Mouse (Mus musculus) heart, embryonic 16.5 days (tissue): Measurements from ENCODE around the gene Myh13. TPM values are rescaled to one million over a fixed set of nuclear protein-coding genes. Genes with fewer than 3 reads are reported as not detected.
A peak's percentile ranks its signal among the peaks of the same experiment; 100 is the strongest.

Experiments
- ATAC-seq: fragments of 200-750 bp; cut with Nextera tagmentation; replicated peaks from 2 replicates; pipeline ENCODE4 v1.8.0; 2017; ENCODE audit warnings: moderate number of reproducible peaks; ENCODE audit not compliant: insufficient read depth, low FRiP score; ENCODE audit errors: extremely low read depth
- H3K27ac ChIP-seq: fragments of 300-500 bp; sonication (generic); 2 replicates; pipeline ENCODE4 v1.5.1; 2014; ENCODE audit warnings: mild to moderate bottlenecking, low read length, control low read depth, moderate library complexity
- H3K27me3 ChIP-seq: fragments of 300-500 bp; sonication (generic); 2 replicates; pipeline ENCODE4 v1.6.1; 2014; ENCODE audit warnings: low read length, mixed read lengths; ENCODE audit not compliant: control insufficient read depth, insufficient read depth
- H3K36me3 ChIP-seq: fragments of 300-500 bp; sonication (generic); 2 replicates; pipeline ENCODE4 v1.6.1; 2014; ENCODE audit not compliant: control insufficient read depth, insufficient read depth
- H3K4me1 ChIP-seq: fragments of 300-500 bp; sonication (generic); 2 replicates; pipeline ENCODE4 v1.6.1; 2014; ENCODE audit warnings: low read length, mixed read lengths; ENCODE audit not compliant: control insufficient read depth, insufficient read depth
- H3K4me2 ChIP-seq: fragments of 300-500 bp; sonication (generic); 2 replicates; pipeline ENCODE4 v1.6.1; 2014; ENCODE audit warnings: low read depth, mild to moderate bottlenecking, control low read depth, low read length
- H3K4me3 ChIP-seq: fragments of 300-500 bp; sonication (generic); 2 replicates; pipeline ENCODE4 v1.5.1; 2014; ENCODE audit warnings: mild to moderate bottlenecking, control low read depth, low read length
- H3K9ac ChIP-seq: fragments of 300-500 bp; sonication (generic); 2 replicates; pipeline ENCODE4 v1.6.1; 2014; ENCODE audit warnings: low read length, control low read depth
- H3K9me3 ChIP-seq: fragments of 300-500 bp; sonication (generic); replicated peaks from 2 replicates; pipeline ENCODE4 v1.6.1; 2016; ENCODE audit warnings: low read length; ENCODE audit not compliant: control insufficient read depth
- WGBS: fragments of 180-500 bp; shearing (Covaris S2); extraction: QIAGEN DNeasy Blood & Tissue Kit; methylation state at CpG from one replicate; pipeline ENCODE4 v1.1.7; 2014; 5-methylcytosine and 5-hydroxymethylcytosine counted together
- polyA plus RNA-seq: library from polyadenylated mRNA; unstranded; fragments of >200 nt; fragmentation: Nextera tagmentation; extraction: Ambion mirVana; gene quantifications from 2 replicates; pipeline ENCODE4 v1.2.1, GENCODE M21; 2015

Gene Myh13
- 0.22 and 0.60 TPM in 2 replicates for polyA plus RNA-seq

- Histone ChIP-seq H3K4me1 (no peaks in the 10 kb centered on the region), H3K9me3 (no peaks in the 10 kb centered on the region), H3K4me2 (no peak within 1 kb of the TSS), H3K4me3 (no peak within 1 kb of the TSS), H3K27me3 (no peaks in the 10 kb centered on the region), H3K36me3 (no peaks in the 10 kb centered on the region), H3K27ac (no peak within 1 kb of the TSS), H3K9ac (no peak within 1 kb of the TSS)
- no peak for ATAC-seq
- WGBS = 84% methylated on average over 7 of the region's 7 CpGs
These were observed at the start of gene Myh13 for GRCm38 (mm10) chr11:67321358-67321757. Gene Myh13, plus strand, starts transcription at chr11:67321658.

DNA sequence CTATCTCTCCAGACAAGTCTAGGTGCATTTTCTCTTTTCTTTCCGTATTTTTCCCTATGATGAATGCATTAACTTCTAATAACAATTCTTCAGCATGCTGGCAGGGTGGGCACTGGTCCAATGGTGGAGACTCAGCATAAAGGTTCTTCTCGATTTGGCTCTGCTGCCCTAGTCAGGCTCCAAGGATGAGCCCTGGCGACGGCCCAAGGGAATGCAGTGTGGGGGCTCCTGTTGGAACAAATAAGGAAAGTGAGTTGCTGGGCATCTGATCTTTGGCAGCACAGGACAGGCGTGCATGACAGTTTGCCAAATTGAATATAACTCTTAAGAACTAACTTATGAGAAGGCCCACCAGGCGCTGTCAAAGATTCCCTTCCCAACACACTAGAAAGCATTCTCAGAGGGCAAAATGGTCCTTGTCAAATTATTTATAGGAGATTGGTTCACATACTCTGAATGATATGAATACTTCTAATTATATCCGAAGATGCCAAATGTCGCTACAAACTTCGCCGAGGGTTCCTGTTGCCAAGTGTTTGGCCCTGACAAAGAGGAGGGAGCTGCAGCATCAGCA is 44.8 kb upstream of the Myh13 start, which contains the start of gene Myh8:
Gene Myh8, plus strand, starts transcription at position 524 of the 574 bp plus-strand sequence.
- peak within 1 kb of the TSS; percentile 55; the same call in 1 of the 2 replicates for H3K27ac ChIP-seq

DNA sequence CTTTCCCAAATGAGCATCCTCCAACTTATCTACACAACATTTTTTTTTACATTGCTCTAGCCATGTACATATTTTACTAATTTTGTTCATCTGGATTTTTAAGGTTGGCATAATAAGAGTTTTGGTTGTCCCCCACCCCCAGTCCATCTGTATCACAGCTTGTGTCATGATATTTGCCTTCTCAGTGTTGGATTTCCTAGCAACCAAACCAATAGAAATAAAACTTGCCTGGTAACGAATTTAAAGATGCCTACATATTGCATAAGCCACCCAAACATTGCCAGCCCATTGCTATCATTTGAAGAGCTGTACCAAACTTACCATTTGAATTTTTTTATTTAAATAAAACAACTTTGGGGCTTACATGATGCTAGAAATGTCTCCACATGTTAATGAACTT is 28.0 kb upstream of the Myh13 start:
- H3K27me3 ChIP-seq = no peaks in the 10 kb centered on the region
- H3K9me3 ChIP-seq = peaks cover 12% of the 10 kb centered on the region
- 0 out of 2 replicates have a peak, but pooled peaks cover 2% of the 10 kb centered on the region for H3K36me3 ChIP-seq
- 80% methylated on average over 1 of the region's 1 CpGs for WGBS
- H3K27ac ChIP-seq = no peak overlapping the region
- no peak overlapping the region for H3K4me3 ChIP-seq
- H3K9ac ChIP-seq = no peak overlapping the region
- no peaks in the 10 kb centered on the region for H3K4me1 ChIP-seq
- ATAC-seq = no peak
- no peak overlapping the region for H3K4me2 ChIP-seq

More for the DNA sequence above, 44.8 kb upstream of the Myh13 start, which contains the start of gene Myh8:
- Histone ChIP-seq H3K36me3 (no peaks in the 10 kb centered on the region), H3K4me1 (peaks cover 4% of the 10 kb centered on the region; the same call in 1 of the 2 replicates), H3K4me3 (no peak within 1 kb of the TSS), H3K9ac (no peak within 1 kb of the TSS), H3K27me3 (no peaks in the 10 kb centered on the region; the same call in 1 of the 2 replicates), H3K9me3 (no peaks in the 10 kb centered on the region), H3K4me2 (peak within 1 kb of the TSS; percentile 2; the same call in 1 of the 2 replicates)
- 45% methylated on average over 10 of the region's 10 CpGs for WGBS
- ATAC-seq = peak; percentile 67

DNA sequence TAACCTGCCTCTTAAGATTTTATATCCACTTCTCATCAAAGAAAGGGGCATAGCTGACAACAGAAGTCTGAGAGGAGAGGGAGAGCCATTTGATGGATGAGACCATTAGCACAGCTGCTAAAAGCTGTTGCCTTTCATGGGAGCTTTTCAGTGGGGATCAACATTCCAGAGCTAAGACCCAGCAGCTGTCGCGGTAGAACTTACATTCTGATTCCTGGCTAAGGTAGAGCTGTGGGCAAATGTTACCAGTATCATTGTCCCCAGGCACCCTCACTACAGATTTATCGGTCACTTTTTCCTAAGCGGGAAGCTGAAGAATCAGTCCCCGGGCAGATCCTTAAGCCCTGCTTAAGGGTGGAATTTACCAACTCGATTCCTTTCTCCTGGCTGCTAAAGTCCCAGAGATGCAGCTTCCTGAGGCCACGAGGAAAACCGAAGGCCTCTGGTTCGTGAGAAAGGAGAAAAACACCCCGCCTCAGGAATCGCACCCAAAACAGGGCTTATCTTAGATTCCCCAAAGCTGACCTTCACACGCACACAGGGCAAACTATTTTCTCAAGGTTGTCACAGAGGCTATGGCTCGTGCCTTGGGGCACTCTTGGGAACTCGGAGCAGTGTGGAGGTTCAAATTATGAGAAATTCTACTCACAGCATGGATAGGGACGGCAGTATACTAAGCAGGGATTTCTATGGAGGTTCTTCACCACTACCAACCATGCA is 7.6 kb upstream of the Myh13 start:
- H3K4me3 ChIP-seq = no peak overlapping the region
- no peaks in the 10 kb centered on the region for H3K4me1 ChIP-seq
- no peak overlapping the region for H3K4me2 ChIP-seq
- no peak for ATAC-seq
- H3K27ac ChIP-seq = no peak overlapping the region
- 41% methylated on average over 15 of the region's 15 CpGs for WGBS
- no peak overlapping the region for H3K9ac ChIP-seq
- H3K9me3 ChIP-seq = no peaks in the 10 kb centered on the region
- no peaks in the 10 kb centered on the region for H3K36me3 ChIP-seq
- H3K27me3 ChIP-seq = no peaks in the 10 kb centered on the region

- WGBS = 73% methylated on average over 2 of the region's 2 CpGs
- ATAC-seq = no peak
- Histone ChIP-seq H3K9me3 (no peaks in the 10 kb centered on the region), H3K27me3 (no peaks in the 10 kb centered on the region), H3K4me1 (no peaks in the 10 kb centered on the region), H3K9ac (no peak overlapping the region), H3K4me2 (no peak overlapping the region), H3K36me3 (no peaks in the 10 kb centered on the region), H3K27ac (no peak overlapping the region), H3K4me3 (no peak overlapping the region)
These were observed 5.1 kb downstream of the Myh13 start for GRCm38 (mm10) chr11:67326536-67326935.

GRCm38 (mm10) chr11:67344556-67344955 is 23.1 kb downstream of the Myh13 start:
- Histone ChIP-seq H3K4me3 (no peak overlapping the region), H3K27ac (no peak overlapping the region), H3K4me1 (no peaks in the 10 kb centered on the region), H3K9me3 (no peaks in the 10 kb centered on the region), H3K36me3 (no peaks in the 10 kb centered on the region), H3K9ac (no peak overlapping the region), H3K4me2 (no peak overlapping the region), H3K27me3 (peaks cover 3% of the 10 kb centered on the region; the same call in 1 of the 2 replicates)
- 51% methylated on average over 3 of the region's 3 CpGs for WGBS
- ATAC-seq = no peak

- ATAC-seq = no peak
- H3K4me2 ChIP-seq = no peak overlapping the region
- no peak overlapping the region for H3K9ac ChIP-seq
These were observed 23.9 kb downstream of the Myh13 start for GRCm38 (mm10) chr11:67345186-67345855.

DNA sequence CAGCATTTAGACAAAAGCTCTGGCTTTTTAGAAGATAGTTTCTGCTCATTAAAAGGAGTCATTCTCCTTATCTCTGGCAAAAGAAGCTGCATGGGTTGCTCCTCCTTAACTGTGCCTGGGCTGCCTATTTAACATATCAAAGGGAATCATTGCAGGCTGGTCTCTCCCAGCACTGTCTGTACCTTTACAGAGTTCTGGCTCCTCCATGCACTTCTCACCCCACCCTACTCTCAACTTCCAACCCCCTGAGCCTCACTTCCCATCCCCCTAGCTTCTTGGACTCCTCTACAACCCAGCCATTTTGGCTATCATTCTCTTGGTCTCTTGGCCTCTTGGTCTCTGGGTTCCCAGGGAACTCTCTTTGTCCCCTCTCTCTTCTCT is 24.4 kb downstream of the Myh13 start:
- H3K4me1 ChIP-seq = no peaks in the 10 kb centered on the region
- peaks cover 3% of the 10 kb centered on the region; the same call in 1 of the 2 replicates for H3K27me3 ChIP-seq
- H3K9me3 ChIP-seq = no peaks in the 10 kb centered on the region
- H3K4me2 ChIP-seq = no peak overlapping the region
- no peaks in the 10 kb centered on the region for H3K36me3 ChIP-seq
- no peak overlapping the region for H3K4me3 ChIP-seq
- ATAC-seq = no peak
- no peak overlapping the region for H3K9ac ChIP-seq
- no peak overlapping the region for H3K27ac ChIP-seq

More at GRCm38 (mm10) chr11:67345186-67345855, 23.9 kb downstream of the Myh13 start:
- H3K9me3 ChIP-seq = no peaks in the 10 kb centered on the region
- 57% methylated on average over 2 of the region's 2 CpGs for WGBS
- no peaks in the 10 kb centered on the region for H3K36me3 ChIP-seq
- no peak overlapping the region for H3K27ac ChIP-seq
- no peak overlapping the region for H3K4me3 ChIP-seq
- H3K4me1 ChIP-seq = no peaks in the 10 kb centered on the region
- peaks cover 3% of the 10 kb centered on the region; the same call in 1 of the 2 replicates for H3K27me3 ChIP-seq
